Mouse (Mus musculus) gastrocnemius, postnatal 14 days (tissue): ENCODE measurements around the gene Spint2. TPM values are rescaled to one million over a fixed set of nuclear protein-coding genes. Genes with fewer than 3 reads are reported as not detected.
"Not testable (repeated sequence)": the region's sequence is repeated elsewhere in the genome, so short reads cannot be mapped to it uniquely, and the experiment has no call there.

ENCODE experiments used
- DNase-seq: peaks from one replicate; pipeline ENCODE4 v3.0.0; 2021; ENCODE audit warnings: mixed read lengths
- intact Hi-C: fragments of 180-260 bp; cut with DNase I; formaldehyde crosslinking; loops from one replicate; pipeline ENCODE4 v1.15.1; 2025; ENCODE audit warnings: low total_unique reads
- total RNA-seq, 2 experiments: library from RNA; stranded (reverse); gene quantifications; 2 replicates each; pipeline ENCODE4 v1.2.3; 2021

Spint2 gene
- total RNA-seq, 2 experiments from 2014 or later, result 5.5 to 6.4 TPM

DNA sequence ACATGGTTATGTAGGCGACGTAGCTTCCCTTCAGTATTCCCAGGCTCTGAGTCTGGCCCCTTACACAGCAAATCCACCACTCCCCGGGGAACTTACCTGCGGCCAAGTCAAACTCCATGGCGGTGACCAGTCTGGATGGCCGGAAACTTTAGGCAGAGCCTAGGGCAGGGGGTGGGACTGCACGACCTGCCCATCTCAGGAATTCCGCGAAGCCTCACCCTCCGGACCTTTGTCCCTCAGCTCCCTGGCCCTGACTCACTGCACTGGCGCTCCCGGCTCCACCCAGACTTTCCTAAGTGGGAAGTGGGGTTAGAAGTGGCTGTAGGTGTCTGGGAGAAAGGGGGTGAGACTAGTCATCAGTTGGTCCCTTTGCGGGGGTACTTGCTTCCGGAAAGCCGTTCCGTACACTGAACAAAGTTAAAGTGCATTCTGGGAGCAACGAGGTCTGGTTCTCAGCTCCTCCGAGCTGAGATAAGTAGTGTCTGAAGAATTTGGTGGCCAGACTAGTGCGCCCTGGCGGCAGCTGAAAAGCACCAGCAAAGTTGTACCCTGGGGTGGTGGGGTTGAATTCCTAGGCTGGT, 33.4 kb downstream of the Spint2 start, which contains the start of gene 2200002D01Rik:
Gene 2200002D01Rik (minus strand): TSS at position 206 of the 581 bp plus-strand sequence.
- intact Hi-C loops, result no loop called here
- DNase-seq, result no peak

DNA sequence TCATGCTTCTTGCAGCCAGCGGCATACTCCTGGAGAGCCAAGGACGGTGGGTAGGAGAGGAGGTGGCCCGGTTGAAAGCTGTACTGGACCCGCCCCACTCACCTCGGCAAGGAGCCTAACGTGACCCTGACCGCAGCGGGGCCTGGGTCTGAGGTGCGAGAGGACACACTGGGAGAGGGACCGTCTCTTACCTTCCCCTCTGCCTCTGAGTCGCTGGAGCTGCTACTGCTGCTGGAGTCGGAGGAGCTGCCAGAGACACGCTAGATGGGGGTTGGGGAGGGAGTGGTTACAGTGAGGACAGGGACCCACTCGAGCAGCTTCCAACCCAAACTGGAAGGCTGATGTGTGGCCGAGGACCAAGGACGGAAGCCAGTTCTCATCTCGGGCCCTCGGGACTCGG, 34.0 kb downstream of the Spint2 start:
- DNase-seq, result no peak
- intact Hi-C loops, result loop anchor here (2.0 kb wide), 1 partner anchor 47 kb away; no protein-coding TSS in a partner anchor

DNA sequence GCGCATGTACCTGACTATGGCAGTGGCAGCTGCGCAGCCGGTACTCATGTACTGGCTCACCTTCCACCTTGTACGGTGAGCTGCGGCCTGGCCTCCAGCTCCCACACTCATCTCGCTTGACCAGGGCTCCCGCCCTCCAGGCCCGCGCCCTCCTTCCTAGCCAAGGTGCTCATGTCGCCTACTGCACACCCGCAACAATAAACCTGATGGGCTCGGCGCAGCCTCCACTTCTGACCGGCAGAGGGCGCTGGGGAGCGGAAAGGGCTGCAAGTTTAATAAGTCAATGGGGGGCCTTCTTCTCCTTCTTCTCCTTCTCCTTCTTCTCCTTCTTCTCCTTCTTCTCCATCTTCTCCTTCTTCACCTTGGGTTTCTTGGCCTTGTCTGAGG, 34.4 kb downstream of the Spint2 start:
- DNase-seq, result peak; percentile 78
- intact Hi-C loops, result loop anchor here (2.0 kb wide), 1 partner anchor 47 kb away; no protein-coding TSS in a partner anchor

DNA sequence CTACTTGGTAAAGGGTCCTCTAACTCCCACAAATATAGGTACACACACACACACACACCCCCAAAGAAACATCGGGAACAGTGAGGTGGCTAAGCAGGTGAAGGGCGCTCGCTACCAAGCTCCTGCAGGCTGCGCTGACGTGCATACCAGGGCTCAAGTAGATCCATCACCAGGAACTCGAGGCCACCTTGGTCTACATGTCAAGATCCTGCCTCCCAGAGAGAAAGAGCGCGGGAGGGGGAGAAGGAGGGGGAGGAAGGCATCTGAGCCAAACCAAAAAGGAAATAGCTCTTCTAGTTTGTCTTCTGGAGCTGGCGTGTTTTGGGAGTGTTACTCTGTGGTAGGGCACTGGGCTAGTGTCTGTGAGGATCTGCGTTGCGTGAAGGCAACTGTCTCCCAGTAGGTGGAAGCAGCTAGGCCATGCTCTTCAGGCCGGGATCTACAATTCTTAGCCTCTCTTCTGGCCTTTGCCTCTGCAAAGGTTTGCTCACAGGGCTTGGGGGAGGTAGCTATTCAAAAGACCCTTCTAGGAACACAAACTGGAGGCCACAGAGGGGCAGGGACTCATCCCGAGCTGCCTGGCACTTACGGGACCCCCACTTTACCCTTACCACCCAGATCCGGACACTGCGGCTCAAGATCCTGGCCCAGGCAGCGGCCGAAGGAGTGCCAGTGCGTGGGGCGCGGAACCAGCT, 34.9 kb downstream of the Spint2 start:
- intact Hi-C loops, result loop anchor here (2.0 kb wide), 1 partner anchor 48 kb away; no protein-coding TSS in a partner anchor
- no peak for DNase-seq

DNA sequence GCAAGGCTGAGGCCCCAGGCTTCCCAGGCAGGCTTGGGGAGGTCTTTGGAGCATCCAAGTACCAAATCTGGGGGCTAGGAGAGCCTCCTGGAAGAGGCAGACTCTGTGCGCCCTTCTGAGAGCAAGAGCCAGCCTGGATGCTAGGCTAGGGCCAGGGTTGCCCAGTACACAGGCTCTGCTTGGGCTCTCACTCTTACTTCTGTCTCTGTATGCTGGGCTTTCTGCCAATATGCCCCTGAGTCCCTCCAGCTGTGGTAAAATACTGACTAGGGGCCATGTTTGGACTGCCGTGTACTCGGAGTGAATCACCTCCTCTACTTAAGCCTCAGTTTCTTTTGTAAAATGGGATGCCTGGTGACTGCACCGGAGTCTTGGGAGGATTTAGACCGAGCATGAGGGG, 35.7 kb downstream of the Spint2 start:
- intact Hi-C loops, result loop anchor here (2.0 kb wide), 1 partner anchor 49 kb away; no protein-coding TSS in a partner anchor
- DNase-seq, result no peak

DNA sequence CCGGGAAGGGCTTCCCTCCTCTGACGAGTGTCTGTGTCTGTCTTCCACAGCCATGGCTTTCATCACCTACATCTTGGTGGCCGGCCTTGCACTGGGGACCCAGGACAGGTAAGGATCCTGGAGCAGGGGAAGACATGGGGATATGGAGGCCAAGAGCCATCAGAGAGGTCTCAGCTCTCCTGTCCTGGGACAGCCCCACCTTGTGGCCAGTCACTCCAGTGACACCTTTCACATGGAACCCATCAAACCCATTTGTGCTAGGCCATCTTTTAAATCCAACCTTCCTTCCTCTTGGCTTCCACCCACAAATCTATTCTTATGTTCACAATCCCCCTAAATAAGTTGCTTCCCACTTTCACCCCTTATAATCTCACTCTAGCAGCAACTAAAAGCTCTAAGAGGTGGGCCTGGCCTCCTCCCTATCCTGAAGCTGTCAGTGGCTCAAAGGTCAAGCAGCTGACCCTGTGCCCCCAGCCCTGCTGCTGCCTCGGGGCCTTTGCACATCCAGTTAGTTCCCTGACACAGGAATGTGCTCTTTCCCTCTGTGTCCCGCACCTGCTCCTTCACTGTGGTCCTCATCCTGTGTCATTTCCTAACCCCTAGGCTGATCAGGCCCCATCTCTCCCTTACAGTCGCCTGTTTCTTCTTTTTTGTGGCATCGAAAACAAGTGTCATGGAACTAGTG, 36.8 kb downstream of the Spint2 start:
- intact Hi-C loops, result loop anchor here (5.0 kb wide), 1 partner anchor 63 kb away; the partner anchor contains the start of gene Psmd8

DNA sequence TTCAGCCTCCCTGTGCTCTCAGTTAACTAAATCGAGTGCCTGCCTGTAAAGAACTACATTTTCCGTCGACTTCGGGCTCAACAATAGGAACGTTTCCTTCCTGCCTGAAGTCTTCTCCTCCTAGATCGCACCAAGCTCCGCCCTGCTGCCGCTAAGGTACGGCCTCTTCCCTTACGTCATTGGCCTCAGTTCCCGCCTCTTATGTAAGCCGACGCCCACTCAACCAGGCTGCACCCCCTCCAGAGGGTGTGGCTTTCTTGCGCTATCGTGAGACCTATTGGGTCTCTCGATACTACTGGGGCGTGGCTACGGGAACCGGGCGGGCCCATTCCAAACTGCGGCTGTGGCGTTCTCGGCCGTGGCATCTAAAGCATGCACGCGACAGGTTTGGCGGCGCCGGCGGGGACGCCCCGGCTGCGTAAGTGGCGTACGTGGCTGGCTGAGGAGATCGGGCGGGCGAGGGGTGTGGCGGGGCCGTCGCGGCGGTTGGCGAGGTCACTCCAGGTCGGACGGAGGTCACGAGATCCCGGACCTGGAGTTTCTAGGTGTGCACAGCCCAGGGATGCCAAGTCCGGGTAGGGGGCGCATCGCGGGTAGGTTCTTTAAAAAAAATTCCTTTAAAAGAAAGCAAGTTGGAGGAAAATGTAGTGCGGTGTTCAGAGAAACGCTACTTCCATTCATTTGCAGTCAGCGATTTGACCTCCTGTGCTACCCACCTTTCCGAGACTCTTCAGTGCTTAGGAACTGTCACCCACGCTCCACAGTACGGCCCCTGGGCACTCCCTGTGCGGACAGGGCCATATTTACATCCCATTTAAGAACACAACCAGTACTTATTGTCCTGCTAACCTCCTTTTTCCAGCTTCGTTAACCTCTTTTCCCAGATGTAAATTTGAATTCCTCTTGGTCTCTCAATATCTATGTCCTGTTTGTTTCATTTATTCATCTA, 43.4 kb downstream of the Spint2 start, which contains the start of gene Yif1b:
Gene Yif1b (plus strand): TSS at position 311 of the 949 bp plus-strand sequence.
- intact Hi-C loops, result no loop called here
- DNase-seq, result peak; percentile 98

More for the DNA sequence above, 36.8 kb downstream of the Spint2 start:
- DNase-seq, result no peak

DNA sequence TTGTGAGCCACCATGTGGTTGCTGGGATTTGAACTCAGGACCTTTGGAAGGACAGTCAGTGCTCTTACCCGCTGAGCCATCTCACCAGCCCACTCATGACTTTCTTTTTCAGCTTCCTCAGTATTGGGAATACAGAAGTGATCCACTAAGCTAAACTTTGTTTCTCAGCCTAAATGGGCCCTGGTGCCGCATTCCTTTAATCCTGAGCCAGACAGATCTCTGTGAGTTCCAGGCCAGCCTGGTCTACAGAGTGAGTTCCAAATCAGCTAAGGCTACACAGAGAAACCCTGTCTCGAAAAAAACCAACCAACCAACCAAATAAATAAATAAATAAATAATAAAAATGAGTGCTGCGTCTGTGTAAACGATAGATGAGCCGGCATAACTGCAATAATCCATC, 44.1 kb downstream of the Spint2 start:
- intact Hi-C loops, DNase-seq: not testable (repeated sequence)

DNA sequence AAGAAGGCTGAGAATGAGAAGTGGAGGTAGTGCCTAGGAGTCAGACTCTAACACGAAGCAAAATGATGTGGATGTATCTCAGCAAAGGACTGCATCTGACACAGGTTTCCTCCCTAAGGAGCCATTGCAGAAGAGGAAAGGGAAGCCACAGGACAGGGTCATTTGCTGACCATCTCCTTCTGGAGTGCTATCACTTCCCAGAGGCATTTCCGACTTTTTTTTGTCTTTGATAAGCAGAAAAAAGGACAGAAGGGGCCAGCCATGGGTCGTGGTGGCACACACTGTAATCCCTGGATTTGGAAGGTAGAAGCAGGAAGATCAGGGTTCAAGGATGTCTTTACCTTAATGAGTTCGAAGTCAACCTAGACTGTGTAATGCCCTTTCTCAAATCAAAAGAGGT, 45.1 kb downstream of the Spint2 start:
- intact Hi-C loops, result no loop called here

DNA sequence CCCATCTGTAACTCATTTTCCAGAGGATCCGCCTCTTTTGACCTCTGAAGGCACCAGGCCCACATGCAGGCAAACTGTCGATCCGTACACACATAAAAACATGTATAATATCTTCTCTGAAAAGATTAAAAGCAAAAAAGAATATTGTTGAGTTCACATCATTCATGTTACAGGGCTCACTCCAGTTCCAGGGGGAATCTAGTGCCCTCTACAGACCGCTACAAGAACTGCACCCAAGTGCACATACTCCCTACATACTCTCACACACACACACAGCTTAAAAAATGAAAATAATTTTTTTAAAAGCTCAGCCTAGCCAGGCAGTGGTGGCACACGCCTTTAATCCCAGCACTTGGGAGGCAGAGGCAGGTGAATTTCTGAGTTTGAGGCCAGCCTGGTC, 47.1 kb downstream of the Spint2 start:
- DNase-seq, result no peak
- intact Hi-C loops, result loop anchor here (5.0 kb wide), 1 partner anchor 102 kb away; the partner anchor contains the start of gene Rasgrp4

More for the DNA sequence above, 45.1 kb downstream of the Spint2 start:
- DNase-seq, result no peak

DNA sequence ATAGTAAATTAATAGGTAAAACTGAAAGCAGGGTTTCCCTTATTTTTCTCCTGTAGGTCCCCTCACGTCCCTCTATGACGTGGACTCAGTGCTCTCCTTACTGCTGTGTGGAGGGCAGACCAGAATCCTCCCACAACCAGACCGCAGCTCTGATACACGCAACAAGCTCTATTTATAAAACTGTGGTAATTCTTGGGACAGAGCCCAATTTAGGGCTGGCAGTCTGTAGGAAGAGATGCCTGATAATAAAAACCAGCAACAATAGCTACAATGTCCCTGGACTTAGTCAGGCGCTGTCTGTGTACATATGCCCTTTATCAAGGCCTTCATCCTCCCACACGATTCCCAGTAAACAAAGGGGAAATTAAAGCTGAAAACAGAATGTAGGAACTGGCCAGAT, 48.0 kb downstream of the Spint2 start:
- no peak for DNase-seq
- intact Hi-C loops, result loop anchor here (5.0 kb wide), 1 partner anchor 101 kb away; the partner anchor contains the start of gene Rasgrp4

DNA sequence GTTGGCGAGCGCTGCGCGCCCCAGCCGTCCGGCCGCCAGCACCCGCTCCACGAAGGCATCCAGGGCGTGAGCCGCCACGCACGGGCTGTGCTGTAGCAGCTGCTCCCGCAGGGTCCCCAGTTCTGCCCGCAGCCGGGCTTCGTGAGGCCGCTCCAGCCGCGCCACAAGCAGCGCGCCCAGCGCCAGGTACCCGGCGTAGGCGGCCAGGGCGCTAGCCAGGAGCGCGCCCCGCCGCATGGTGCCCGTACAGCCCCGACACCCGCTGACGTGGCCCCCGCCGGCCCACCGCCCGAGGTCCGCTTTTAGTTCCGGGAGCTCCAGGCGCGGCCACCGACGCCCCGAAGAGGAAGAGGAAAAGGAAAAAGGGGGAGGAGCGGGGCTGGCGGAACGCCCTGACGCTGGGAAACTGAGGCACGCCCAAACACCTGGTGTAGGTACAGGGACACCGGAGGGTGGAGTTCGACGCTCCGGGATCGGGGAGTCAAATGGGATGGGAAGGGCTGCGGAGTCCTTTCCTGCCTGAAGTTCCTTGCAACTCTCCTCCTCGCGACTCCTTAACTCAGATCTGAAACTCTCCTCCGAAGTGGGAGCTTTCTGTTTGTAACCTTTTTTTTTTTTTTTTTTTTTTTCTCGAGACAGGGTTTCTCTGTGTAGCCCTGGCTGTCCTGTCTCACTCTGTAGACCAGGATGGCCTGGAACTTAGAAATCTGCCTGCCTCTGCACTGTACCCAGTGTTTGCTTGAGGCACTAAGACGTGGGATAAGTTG, 49.3 kb downstream of the Spint2 start, which contains the start of gene Kcnk6:
Gene Kcnk6 (minus strand): TSS at position 269 of the 767 bp plus-strand sequence.
- peak; percentile 58 for DNase-seq
- intact Hi-C loops, result loop anchor here (5.0 kb wide), 1 partner anchor 100 kb away; the partner anchor contains the start of gene Rasgrp4

DNA sequence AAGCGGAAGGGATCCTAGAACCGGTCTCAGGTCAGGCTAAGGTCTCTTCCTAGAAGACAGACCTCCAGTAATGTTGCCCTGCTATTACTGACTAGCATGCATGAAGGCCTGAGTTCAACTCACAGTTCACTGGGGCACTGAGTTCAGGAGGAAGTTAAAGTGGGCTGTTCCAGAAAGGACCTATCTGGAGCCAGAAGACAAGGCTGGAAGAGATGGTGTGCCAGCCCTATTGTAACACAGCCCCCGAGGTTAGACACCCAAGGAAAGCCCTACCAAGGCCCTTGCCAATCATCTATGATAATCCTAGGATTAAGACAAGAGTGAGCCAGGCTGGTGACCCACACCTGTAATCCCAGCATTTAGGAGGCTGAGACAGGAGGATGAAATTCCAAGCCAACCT, 50.2 kb downstream of the Spint2 start:
- DNase-seq, result no peak
- intact Hi-C loops, result loop anchor here (5.0 kb wide), 1 partner anchor 99 kb away; the partner anchor contains the start of gene Rasgrp4

DNA sequence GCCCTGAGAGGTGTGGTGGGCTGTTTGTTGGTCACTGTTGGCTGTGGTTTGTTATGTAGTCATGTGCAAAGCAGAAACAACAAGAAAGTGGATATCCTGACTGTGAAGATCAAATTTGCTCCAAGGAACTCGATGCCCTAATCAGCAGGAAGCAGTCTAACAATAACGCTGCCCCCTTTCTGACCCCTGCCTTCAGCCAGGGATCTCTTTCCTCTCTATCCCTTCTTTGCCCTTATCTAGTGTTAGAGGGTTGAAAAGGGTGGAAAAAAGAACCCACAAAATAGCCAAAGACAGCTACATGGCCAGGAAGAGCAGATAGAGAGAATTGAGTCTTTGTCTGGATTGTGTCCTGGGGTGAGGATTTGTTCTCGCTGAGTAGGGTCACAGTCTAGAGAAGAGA, 51.2 kb downstream of the Spint2 start:
- intact Hi-C loops, result loop anchor here (5.0 kb wide), 1 partner anchor 98 kb away; the partner anchor contains the start of gene Rasgrp4
- no peak for DNase-seq

DNA sequence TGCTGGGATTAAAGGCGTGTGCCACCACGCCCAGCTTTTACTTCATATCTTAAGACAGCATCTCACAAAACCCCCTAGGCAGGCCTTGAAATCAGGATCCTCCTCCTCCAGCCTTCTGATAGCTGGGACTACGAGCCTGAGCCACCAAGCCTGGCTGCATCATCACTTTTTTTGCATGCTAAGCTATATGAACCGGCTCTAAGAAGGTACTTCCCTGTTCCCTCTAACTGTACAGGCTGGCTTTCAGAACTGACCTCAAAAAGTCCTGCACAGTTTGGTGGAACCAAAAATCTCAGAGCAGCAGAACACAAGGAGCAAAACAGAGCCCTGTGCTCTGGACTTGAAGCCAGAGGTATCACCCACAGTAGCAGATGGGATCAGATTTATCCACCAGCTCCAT, 53.5 kb downstream of the Spint2 start:
- intact Hi-C loops, result no loop called here
- no peak for DNase-seq

DNA sequence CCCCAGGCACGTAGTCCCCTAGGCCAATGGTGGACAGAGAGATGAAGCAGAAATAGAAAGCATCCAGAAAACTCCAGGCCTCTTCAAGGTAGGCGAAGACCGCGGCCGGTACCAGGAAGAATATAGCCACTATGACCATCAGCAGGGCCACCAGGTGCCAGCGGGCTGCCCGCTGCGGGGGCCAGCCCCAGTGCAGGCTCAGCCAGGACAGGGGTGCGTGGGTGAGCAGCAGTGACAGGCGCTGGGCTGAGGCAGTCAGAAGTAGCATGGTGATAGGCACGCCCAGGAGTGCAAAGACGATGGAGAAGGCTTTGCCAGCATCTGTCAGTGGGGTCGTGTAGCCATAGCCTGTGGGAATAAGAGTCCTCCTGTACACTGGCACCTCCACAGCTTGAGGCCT, 56.2 kb downstream of the Spint2 start:
- no peak for DNase-seq
- intact Hi-C loops, result no loop called here

DNA sequence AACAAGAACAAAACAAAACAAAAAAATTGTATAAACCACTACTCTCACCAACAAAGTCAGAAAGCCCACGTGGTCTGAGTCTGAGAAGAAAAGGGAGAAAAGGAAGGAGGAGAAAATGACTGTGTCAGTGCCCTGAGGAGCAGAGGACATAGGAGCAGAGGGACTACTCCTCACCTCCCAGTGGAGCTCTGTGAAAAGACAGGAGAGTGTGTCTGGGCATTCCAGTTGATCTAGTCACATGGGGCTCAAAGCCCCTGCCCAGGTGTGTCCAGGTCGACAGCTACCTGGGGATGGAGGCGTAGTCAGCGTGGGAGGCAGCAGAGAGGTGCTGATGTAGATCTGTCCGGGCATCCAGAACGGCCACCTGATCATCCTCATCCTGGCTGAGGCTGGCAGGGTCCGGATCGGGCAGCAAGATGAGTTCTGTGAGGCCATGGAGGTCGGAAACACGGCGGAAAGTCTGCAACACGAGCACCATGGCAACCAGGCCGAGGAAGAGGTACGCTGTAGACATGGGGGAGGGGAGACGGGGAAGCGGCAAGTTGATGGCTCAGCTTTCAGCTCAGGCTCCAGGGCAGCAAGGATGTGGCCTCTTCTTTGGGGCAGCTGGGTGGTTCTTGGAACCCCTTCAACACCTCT, 56.8 kb downstream of the Spint2 start:
- intact Hi-C loops, result no loop called here
- no peak for DNase-seq

DNA sequence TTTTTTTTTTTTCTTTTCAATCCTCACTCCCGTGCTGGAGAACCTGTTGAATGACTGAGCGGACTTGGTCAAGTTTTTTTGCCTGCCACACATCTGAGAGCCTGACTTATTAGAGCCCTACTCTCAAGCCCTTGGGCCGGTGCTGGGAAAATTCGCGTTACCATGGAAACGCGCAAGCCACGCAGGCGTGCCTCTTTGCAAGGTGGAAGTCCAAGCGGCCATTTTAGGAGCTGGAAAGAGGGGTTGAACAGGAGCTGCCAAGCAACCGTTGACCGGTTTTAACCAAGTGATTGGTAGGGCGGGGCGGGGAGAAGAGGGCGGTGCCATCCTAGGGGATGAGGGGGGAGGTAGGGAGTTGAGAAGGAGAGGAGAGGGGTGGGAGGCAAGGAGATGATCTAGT, 66.9 kb downstream of the Spint2 start:
- no peak for DNase-seq
- intact Hi-C loops, result no loop called here
